Mouse (Mus musculus) ES-Bruce4 (cell line): ENCODE measurements around the gene Muc13. TPM values are rescaled to one million over a fixed set of nuclear protein-coding genes. Genes with fewer than 3 reads are reported as not detected.
A peak's percentile ranks its signal among the peaks of the same experiment; 100 is the strongest.

Experiments
- H3K27ac ChIP-seq: 2 replicates; pipeline ENCODE4 v1.5.1; 2012; ENCODE audit warnings: low read length, inconsistent platforms; ENCODE audit not compliant: insufficient read depth
- H3K27me3 ChIP-seq: 2 replicates; pipeline ENCODE4 v1.6.1; 2012; ENCODE audit warnings: mild to moderate bottlenecking, low read length, inconsistent platforms; ENCODE audit not compliant: control insufficient read depth, poor library complexity, insufficient read depth, severe bottlenecking
- H3K36me3 ChIP-seq: 2 replicates; pipeline ENCODE4 v1.6.1; 2012; ENCODE audit warnings: inconsistent platforms, mild to moderate bottlenecking, low read length, moderate library complexity; ENCODE audit not compliant: control insufficient read depth, poor library complexity, insufficient read depth, severe bottlenecking
- H3K4me1 ChIP-seq: one replicate; pipeline ENCODE4 v1.8.1; 2011; ENCODE audit warnings: low read length; ENCODE audit not compliant: control insufficient read depth, insufficient read depth
- H3K4me3 ChIP-seq: 2 replicates; pipeline ENCODE4 v1.5.1; 2011; ENCODE audit warnings: low read depth, mild to moderate bottlenecking, low read length
- H3K9ac ChIP-seq: 2 replicates; pipeline ENCODE4 v1.6.1; 2012; ENCODE audit warnings: low read depth, mild to moderate bottlenecking, inconsistent platforms; ENCODE audit not compliant: poor library complexity, severe bottlenecking
- H3K9me3 ChIP-seq: replicated peaks from 2 replicates; pipeline ENCODE4 v1.6.1; 2012; ENCODE audit warnings: mild to moderate bottlenecking, low read length, inconsistent platforms; ENCODE audit not compliant: control insufficient read depth, poor library complexity, insufficient read depth, severe bottlenecking
- CTCF ChIP-seq: IDR thresholded peaks from one replicate; pipeline ENCODE4 v1.8.1; 2011; ENCODE audit warnings: low read depth, low read length
- EP300 ChIP-seq: IDR thresholded peaks from 2 replicates; pipeline ENCODE4 v1.6.1; 2011; ENCODE audit warnings: low read depth, low read length; ENCODE audit not compliant: insufficient read depth
- POLR2A ChIP-seq: IDR thresholded peaks from one replicate; pipeline ENCODE4 v1.8.1; 2011; ENCODE audit warnings: low read length; ENCODE audit not compliant: insufficient read depth
- polyA plus RNA-seq: library from polyadenylated mRNA; stranded (reverse); fragments of >200 nt; gene quantifications from 2 replicates; pipeline ENCODE4 v1.2.4, GENCODE M21; 2011; ENCODE audit warnings: low read depth; ENCODE audit not compliant: missing spikeins, insufficient read depth, insufficient read length

Muc13 gene
- polyA plus RNA-seq, 1 experiment = not detected

DNA sequence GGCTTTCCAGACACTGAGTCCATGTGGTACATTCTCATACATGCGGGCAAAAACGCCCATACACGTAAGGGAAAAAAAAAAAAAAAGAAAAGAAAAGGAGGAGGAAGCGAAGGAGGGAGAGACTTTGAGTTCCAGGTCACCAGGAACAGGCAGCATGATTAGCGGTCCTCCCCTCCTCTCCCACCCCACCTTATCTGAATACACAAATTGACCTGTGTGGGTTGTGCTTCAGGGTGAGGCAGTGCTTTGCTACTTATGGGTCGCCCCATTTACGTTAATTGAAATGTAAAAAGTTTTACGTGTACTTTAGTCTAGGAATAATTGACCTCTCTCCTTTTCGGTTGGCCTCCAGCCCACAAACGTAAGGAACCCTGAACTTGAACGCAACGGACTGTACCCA, 27.5 kb upstream of the Muc13 start:
- H3K27ac ChIP-seq = no peak overlapping the region
- H3K4me1 ChIP-seq = no peaks in the 10 kb centered on the region
- no peak overlapping the region for H3K9ac ChIP-seq
- no peaks in the 10 kb centered on the region for H3K9me3 ChIP-seq
- no peaks in the 10 kb centered on the region for H3K36me3 ChIP-seq
- no peak for TF ChIP-seq POLR2A
- no peak for TF ChIP-seq CTCF
- no peak for TF ChIP-seq EP300
- H3K4me3 ChIP-seq = peak overlapping the region; percentile 25
- H3K27me3 ChIP-seq = no peaks in the 10 kb centered on the region

- TF ChIP-seq CTCF (no peak), EP300 (no peak), POLR2A (no peak)
- Histone ChIP-seq H3K36me3 (no peaks in the 10 kb centered on the region), H3K4me3 (peak overlapping the region; percentile 25)
These were observed 27.1 kb upstream of the Muc13 start for GRCm38 (mm10) chr16:33766757-33767156.

DNA sequence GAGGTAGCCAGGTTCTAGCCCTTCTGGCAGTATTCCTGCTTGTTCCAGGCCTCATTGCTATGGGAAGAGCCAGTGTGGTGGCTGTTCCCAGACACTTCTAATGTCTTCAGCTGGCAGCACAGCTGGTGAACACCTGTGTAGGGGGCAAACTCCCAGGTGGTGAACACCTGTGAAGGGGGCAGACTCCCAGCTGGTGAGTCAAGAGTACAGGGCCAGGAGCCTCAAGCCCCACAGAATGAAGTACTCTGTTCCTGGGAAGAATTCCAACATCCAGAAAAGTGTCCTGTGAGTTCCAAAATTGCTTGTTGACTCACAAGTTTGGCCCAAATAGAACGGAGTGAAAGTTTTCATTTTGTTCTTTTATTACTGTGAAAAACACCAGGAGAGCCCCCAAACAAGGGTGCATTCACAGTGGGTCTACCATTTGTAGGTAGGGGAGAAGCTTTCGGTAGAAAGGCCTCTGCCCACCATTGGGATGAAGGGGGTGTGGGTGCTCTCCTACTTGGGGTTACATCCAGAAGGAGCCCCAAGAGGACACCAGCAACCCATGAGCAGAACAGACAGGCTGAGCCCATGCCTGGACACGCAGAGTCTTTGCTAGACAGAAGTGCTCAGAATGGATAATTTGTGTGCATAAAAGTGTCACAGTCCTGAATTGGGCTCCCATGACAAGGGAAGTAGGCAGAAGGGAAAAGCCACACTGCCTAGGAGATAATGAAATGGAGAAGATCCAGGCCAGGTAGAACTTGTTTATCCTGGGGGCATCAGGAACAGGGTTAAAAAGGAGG, 25.2 kb upstream of the Muc13 start:
- Histone ChIP-seq H3K27me3 (no peaks in the 10 kb centered on the region), H3K36me3 (no peaks in the 10 kb centered on the region), H3K4me1 (no peaks in the 10 kb centered on the region), H3K27ac (no peak overlapping the region), H3K9ac (no peak overlapping the region), H3K9me3 (no peaks in the 10 kb centered on the region), H3K4me3 (no peak overlapping the region)
- TF ChIP-seq EP300 (no peak), CTCF (no peak), POLR2A (no peak)

More at GRCm38 (mm10) chr16:33766757-33767156, 27.1 kb upstream of the Muc13 start:
- H3K9ac ChIP-seq = no peak overlapping the region
- H3K27me3 ChIP-seq = no peaks in the 10 kb centered on the region
- H3K4me1 ChIP-seq = no peaks in the 10 kb centered on the region
- H3K9me3 ChIP-seq = no peaks in the 10 kb centered on the region
- no peak overlapping the region for H3K27ac ChIP-seq

DNA sequence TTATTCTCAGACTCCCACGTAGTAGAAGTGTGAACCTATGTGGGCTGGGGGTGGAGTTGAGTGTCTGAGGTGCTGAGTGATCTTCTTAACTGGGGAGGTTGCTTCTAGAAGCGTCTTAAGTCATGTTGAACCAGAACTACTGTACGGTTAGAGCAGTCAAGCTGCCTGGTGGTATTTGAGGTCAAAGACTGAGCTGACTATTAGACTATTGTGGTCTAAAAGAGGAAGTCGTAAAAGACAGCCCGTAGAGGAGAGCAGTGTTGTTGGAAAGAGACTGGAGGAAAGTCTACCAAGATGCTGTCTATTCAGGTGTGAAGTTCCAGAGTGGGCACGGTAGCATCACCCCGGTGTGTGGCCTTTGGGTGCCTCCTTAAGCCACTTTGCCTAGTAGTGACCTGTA, 24.0 kb upstream of the Muc13 start:
- no peak for TF ChIP-seq CTCF
- TF ChIP-seq POLR2A = no peak
- TF ChIP-seq EP300 = no peak
- no peaks in the 10 kb centered on the region for H3K27me3 ChIP-seq
- no peak overlapping the region for H3K4me3 ChIP-seq
- no peak overlapping the region for H3K27ac ChIP-seq
- no peaks in the 10 kb centered on the region for H3K36me3 ChIP-seq
- H3K9ac ChIP-seq = no peak overlapping the region
- no peaks in the 10 kb centered on the region for H3K4me1 ChIP-seq
- no peaks in the 10 kb centered on the region for H3K9me3 ChIP-seq

DNA sequence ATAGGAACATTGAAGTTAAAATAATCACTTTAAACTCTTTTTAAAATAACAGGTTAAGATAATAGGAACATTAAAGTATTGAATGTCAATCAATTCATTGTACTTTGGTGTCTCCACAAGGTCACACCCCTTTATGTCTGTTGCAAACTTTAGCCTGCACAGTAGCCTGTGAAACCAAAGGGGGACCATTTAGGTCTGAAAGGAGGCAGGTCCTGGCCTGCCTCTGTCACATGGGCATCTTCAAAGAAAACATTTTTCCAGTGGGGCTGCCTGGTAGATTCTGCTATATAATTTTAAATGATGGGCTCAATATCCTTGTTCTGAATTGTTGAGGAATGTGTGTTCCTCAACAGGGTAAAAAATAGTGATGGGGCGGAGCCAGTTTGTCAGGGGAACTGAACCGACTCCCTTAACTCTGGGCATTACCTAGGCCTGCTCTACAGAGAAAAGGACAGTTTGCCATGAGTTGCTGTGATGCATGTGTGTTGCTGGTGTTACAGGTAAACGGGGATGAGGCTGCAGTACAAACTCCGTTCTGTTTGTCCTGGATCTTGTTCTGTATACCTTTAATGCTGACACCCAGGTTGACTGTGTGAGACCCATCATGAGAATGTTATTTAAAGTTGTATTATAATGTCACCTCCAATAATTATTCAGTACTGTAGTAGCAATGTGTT, 22.9 kb upstream of the Muc13 start:
- no peak for TF ChIP-seq EP300
- no peak for TF ChIP-seq POLR2A
- TF ChIP-seq CTCF = no peak
- Histone ChIP-seq H3K4me1 (no peaks in the 10 kb centered on the region), H3K9me3 (no peaks in the 10 kb centered on the region), H3K27me3 (no peaks in the 10 kb centered on the region), H3K4me3 (no peak overlapping the region), H3K27ac (no peak overlapping the region), H3K9ac (no peak overlapping the region), H3K36me3 (no peaks in the 10 kb centered on the region)

DNA sequence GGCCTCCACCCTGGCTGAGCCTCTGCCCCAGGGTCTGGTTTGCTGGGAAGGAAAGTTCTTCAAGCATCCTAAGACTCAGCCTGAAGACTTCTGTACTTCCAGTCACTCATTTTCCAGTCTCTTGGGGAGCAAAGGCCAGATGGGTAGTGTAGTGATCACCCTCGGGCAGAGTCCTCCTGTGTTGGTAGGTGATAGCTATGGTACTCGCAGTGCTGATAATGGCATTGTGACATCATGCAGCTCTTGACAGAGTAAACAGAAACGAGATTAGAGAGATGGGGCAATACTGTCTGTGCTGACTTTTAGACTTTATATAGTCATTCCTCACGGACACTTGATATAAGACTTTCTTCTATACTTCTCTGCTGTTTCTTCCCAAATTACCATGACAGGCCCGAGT, 21.0 kb upstream of the Muc13 start:
- H3K36me3 ChIP-seq = no peaks in the 10 kb centered on the region
- H3K9me3 ChIP-seq = no peaks in the 10 kb centered on the region
- H3K27ac ChIP-seq = no peak overlapping the region
- no peak overlapping the region for H3K4me3 ChIP-seq
- no peaks in the 10 kb centered on the region for H3K4me1 ChIP-seq
- H3K9ac ChIP-seq = no peak overlapping the region
- TF ChIP-seq POLR2A (no peak), CTCF (no peak), EP300 (no peak)
- H3K27me3 ChIP-seq = no peaks in the 10 kb centered on the region
